Mouse (Mus musculus): ENCODE data around the gene Man1c1. TPM values are rescaled to one million over a fixed set of nuclear protein-coding genes. Genes with fewer than 3 reads are reported as not detected.

The Man1c1 gene
- polyA plus RNA-seq, 1 experiment from 2014 or later = 4.5 TPM

DNA sequence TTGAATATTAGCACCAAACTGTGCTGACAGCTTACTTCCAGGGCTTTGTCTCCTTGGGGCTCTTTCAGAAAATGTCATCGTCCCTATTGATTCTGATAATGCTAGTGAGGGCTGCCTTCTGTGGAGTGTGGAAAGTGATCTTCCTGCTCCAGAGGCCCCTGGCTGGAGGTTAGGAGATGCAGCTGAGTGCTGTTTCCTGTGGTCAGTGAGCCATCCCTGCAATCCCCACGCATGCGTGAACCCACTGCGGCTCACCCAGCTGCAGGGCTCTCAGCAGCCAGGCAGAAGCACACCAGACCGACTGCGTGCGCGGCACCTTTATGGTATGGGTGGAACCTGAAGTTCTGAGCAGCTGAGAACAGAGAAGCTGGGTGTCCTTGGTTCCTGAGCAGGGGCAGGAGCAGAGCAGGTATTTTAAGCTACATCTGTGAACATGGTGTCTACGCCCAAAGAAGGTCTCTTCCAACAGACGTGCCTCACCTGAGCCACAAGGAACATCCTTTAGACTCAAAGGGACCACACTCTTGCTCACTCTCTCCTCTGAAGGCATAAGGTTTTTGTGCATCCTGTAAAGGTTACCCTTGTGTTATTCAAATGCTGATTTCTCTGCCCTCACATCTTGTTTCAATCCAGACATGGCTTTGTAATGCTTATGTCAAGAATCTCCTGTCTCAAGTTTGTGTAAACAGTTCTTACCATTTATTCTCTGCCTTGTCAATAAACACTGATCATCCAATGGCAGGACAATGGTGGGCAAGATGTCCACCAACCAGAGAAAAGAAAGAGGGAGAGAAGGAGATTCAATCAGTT is 75.3 kb downstream of the Man1c1 start:
- Histone ChIP-seq H3K9me3 (no peaks in the 10 kb centered on the region), H3K4me1 (peaks cover 20% of the 10 kb centered on the region), H3K4me3 (no peak overlapping the region), H3K27ac (no peak overlapping the region), H3K9ac (no peak overlapping the region), H3K4me2 (replicated peaks) (no peak overlapping the region), H3K36me3 (no peaks in the 10 kb centered on the region), H3K27me3 (no peaks in the 10 kb centered on the region)
- ATAC-seq (ENCODE audit: insufficient number of reproducible peaks, insufficient read depth, low FRiP score, low TSS enrichment) = no peak
- 81% methylated on average over 10 of the region's 10 CpGs for WGBS

DNA sequence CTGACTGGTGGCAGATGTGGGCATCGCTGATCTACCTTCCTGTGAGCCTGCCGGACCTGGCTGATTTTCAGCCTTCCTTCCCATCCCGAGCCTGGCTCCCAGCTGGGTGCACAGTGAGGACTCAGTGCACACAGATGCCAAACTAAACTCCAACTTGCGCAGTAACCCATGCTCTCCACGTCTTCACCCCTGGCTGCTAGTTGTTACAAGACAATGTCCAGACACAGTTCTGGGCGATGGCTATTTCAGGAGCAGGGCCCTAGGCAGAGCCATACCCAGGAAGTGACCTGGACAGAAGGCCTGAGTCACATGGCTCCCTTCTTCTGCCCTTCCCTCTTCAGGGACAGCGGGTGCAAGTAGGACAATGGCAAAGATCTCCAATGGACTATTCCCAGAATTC is 76.0 kb downstream of the Man1c1 start:
- no peak overlapping the region for H3K4me3 ChIP-seq
- H3K27me3 ChIP-seq = no peaks in the 10 kb centered on the region
- no peaks in the 10 kb centered on the region for H3K9me3 ChIP-seq
- no peak for ATAC-seq (ENCODE audit: insufficient number of reproducible peaks, insufficient read depth, low FRiP score, low TSS enrichment)
- peaks cover 20% of the 10 kb centered on the region for H3K4me1 ChIP-seq
- H3K4me2 ChIP-seq (replicated peaks) = no peak overlapping the region
- 74% methylated on average over 7 of the region's 7 CpGs for WGBS
- H3K27ac ChIP-seq = no peak overlapping the region
- no peak overlapping the region for H3K9ac ChIP-seq
- H3K36me3 ChIP-seq = no peaks in the 10 kb centered on the region

DNA sequence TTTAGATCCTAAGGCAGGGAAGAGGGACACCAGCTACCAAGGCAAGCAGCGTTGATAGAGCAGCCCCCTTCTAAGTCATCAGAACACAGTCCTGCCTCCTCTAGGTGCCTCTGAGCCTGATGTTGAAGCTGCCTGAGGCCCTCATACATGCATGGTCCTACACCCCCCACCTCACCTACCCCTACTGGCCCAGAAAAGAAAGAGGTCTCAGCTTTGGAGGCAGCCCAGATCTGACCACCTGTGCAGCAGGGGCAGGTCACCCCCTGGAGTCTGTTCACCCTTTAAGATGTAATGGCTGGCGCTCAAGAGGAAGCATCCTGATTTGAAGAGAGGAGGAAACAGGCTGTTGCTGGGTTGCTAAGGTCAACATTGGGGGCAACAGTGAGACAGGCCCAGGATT is 77.2 kb downstream of the Man1c1 start:
- 82% methylated on average over 2 of the region's 2 CpGs for whole genome bisulfite sequencing
- H3K4me2 ChIP-seq (replicated peaks) = no peak overlapping the region

DNA sequence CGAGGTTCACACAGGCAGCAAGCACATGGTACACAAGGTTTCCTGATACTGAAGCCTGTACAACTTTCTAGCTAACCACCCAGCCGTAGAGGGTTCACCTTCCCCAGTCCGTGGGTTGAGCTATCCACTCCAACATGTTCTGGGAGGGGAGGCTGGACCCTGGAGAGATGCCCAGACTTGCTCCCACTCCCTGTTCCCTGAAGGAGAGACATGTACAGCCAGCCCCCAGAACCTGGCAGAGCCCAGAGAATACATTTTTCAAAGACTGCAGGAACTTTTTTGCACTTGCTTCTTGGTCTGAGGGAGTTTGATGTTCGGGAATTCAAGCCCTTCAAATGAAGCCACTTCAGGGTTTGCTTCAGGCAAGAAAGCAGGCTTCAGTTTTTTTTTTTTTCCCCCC is 77.7 kb downstream of the Man1c1 start:
- Histone ChIP-seq H3K27me3 (no peaks in the 10 kb centered on the region), H3K4me1 (peaks cover 12% of the 10 kb centered on the region), H3K36me3 (no peaks in the 10 kb centered on the region), H3K9me3 (no peaks in the 10 kb centered on the region), H3K27ac (no peak overlapping the region), H3K4me3 (no peak overlapping the region), H3K4me2 (replicated peaks) (no peak overlapping the region), H3K9ac (no peak overlapping the region)
- WGBS = 78% methylated on average over 4 of the region's 4 CpGs
- no peak for ATAC-seq (ENCODE audit: insufficient number of reproducible peaks, insufficient read depth, low FRiP score, low TSS enrichment)

More for the DNA sequence above, 77.2 kb downstream of the Man1c1 start:
- no peak for ATAC-seq (ENCODE audit: insufficient number of reproducible peaks, insufficient read depth, low FRiP score, low TSS enrichment)
- Histone ChIP-seq H3K9ac (no peak overlapping the region), H3K27me3 (no peaks in the 10 kb centered on the region), H3K27ac (no peak overlapping the region), H3K4me3 (no peak overlapping the region), H3K36me3 (no peaks in the 10 kb centered on the region), H3K9me3 (no peaks in the 10 kb centered on the region), H3K4me1 (peaks cover 17% of the 10 kb centered on the region)

DNA sequence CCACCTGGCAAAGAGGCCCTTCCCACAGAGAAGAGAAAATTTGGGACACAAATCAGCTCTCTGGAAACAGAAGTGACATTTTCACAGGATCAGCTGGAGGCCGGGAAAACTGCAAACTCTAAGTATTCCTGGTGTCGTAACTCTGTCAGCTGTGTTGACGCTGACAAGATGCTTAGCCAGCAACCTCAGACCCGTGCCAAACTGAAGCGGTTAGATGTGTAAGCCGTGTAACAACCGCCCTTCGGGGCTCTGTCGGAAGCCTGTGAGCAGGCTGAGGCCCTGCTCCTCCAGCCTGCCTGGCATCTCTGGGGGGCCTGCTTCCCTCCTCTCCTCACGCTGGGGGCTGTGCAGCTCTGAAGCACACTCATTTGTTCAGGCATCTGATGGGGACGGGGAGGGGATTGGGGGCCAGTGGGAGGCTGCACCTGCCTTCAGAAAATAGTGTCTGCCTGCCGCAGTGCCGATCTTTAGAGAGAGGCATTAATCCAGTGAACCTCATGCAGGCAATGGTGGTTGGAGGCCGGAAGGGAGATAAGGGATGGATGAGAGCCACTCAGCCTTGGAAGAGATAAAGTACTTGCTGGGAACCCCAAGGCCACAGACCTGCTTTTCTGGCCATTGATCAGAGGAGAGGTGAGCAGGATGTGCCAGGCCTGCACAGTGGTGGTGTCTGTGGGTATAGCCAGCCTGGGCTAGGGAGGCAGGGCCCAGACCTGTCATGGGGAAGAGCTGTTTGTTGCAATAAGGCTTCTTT is 79.8 kb downstream of the Man1c1 start:
- Histone ChIP-seq H3K4me3 (no peak overlapping the region), H3K36me3 (no peaks in the 10 kb centered on the region), H3K9me3 (no peaks in the 10 kb centered on the region), H3K9ac (no peak overlapping the region), H3K4me2 (replicated peaks) (no peak overlapping the region), H3K27me3 (no peaks in the 10 kb centered on the region), H3K27ac (no peak overlapping the region), H3K4me1 (peaks cover 11% of the 10 kb centered on the region)
- 64% methylated on average over 14 of the region's 14 CpGs for WGBS
- no peak for ATAC-seq (ENCODE audit: insufficient number of reproducible peaks, insufficient read depth, low FRiP score, low TSS enrichment)

DNA sequence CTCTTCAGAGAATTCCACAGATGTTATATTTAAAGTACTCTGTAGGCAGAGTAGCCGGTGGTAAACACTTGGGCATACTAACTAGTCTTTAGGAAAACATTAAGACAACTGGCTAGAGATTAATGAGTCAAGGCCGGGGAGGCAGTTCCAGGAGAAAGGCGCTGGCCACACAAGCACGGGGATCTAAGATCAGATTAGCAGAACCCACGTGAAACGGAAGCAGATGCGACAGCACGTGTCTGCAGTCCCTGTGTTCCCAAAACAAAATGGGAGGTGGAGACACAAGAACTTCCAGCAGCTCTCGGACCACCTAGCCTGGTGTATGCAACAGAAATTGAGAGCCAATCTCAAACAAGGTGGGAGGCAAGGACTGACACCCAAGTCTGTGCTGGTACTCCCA is 82.4 kb downstream of the Man1c1 start:
- H3K9ac ChIP-seq = no peak overlapping the region
- H3K36me3 ChIP-seq = no peaks in the 10 kb centered on the region
- H3K4me2 ChIP-seq (replicated peaks) = no peak overlapping the region
- H3K9me3 ChIP-seq = 0 out of 2 replicates have a peak, but pooled peaks cover 4% of the 10 kb centered on the region
- WGBS = 79% methylated on average over 9 of the region's 9 CpGs
- no peak for ATAC-seq (ENCODE audit: insufficient number of reproducible peaks, insufficient read depth, low FRiP score, low TSS enrichment)
- H3K27ac ChIP-seq = no peak overlapping the region
- no peak overlapping the region for H3K4me3 ChIP-seq
- no peaks in the 10 kb centered on the region for H3K27me3 ChIP-seq
- peaks cover 7% of the 10 kb centered on the region for H3K4me1 ChIP-seq

DNA sequence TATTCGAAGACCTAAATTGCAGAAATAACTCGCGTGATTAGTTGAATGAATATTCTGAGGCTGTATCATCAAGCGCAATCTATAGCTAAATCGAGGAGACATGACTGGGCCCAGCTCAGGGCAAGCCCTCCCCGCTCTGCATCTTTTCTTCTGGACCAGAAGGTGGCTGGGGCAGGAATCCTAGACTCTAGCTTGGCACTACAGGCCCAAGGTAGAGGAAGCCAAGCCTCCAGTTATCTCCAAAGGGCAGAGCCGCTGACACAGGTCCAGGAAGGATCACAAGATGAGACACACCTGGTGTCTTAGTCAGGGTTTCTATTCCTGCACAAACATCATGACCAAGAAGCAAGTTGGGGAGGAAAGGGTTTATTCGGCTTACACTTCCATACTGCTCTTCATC is 83.8 kb downstream of the Man1c1 start:
- Histone ChIP-seq H3K9ac (no peak overlapping the region), H3K36me3 (no peaks in the 10 kb centered on the region), H3K4me3 (no peak overlapping the region), H3K27ac (no peak overlapping the region), H3K4me2 (replicated peaks) (no peak overlapping the region), H3K9me3 (0 out of 2 replicates have a peak, but pooled peaks cover 4% of the 10 kb centered on the region), H3K4me1 (peaks cover 7% of the 10 kb centered on the region), H3K27me3 (no peaks in the 10 kb centered on the region)
- 91% methylated on average over 8 of the region's 8 CpGs for WGBS
- ATAC-seq (ENCODE audit: insufficient number of reproducible peaks, insufficient read depth, low FRiP score, low TSS enrichment) = no peak

DNA sequence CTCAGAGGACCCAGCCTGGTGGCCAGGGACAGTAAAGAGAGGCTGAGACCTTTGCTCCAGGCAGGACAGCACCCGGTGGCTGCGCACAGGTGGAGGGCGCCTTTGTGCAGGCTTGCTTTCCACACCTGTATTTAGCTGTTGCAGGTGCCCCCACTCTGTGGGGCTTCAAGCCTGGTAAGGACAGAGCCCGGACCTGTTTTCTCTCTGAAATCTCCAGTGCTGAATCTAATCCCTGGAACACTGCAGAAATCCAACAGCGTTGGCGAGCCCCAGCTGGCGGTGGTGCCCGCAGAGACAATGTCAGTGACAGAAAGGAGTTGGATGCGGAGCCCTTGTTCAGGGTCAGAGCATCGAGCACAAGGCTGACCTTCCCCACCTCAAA is 84.6 kb downstream of the Man1c1 start:
- Histone ChIP-seq H3K4me3 (no peak overlapping the region), H3K9me3 (0 out of 2 replicates have a peak, but pooled peaks cover 4% of the 10 kb centered on the region), H3K9ac (no peak overlapping the region), H3K27ac (no peak overlapping the region), H3K27me3 (no peaks in the 10 kb centered on the region), H3K4me2 (replicated peaks) (no peak overlapping the region), H3K36me3 (no peaks in the 10 kb centered on the region), H3K4me1 (peaks cover 5% of the 10 kb centered on the region)
- ATAC-seq (ENCODE audit: insufficient number of reproducible peaks, insufficient read depth, low FRiP score, low TSS enrichment) = no peak
- WGBS = 83% methylated on average over 10 of the region's 10 CpGs

DNA sequence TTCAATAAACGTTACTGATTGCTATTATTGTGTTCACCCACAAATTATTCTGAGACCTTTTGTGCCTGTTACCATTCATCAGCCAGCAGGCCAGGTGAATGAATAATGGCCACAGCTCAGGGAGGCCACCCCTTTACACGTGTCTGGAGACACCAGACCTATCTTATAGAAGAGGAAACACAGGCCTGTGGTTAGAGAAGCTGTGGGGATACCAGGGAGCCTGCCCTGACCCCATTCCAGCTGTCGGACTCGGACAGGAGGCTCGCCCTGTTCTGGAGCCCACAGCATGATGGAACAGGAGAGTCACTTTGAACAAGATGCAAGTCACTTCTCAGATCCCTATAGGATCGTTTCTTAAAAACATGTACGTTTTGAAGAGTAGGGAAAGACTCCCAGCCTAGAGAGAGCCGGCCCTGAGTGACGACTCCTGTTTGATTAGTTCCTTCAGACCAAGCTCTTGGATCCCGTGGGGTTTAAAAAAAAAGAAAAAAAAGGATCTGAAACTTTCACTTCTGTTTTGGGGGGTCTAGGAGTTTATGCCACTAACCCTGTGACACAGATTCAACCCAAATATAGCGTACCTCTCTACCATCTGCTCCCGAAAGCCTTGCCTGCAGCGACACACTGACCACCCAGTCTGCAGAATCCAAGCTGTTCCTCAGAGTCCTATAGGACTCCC is 85.1 kb downstream of the Man1c1 start:
- ATAC-seq (ENCODE audit: insufficient number of reproducible peaks, insufficient read depth, low FRiP score, low TSS enrichment) = no peak
- Histone ChIP-seq H3K36me3 (no peaks in the 10 kb centered on the region), H3K4me1 (no peaks in the 10 kb centered on the region), H3K27me3 (no peaks in the 10 kb centered on the region), H3K4me2 (replicated peaks) (no peak overlapping the region), H3K27ac (no peak overlapping the region), H3K9ac (no peak overlapping the region), H3K9me3 (0 out of 2 replicates have a peak, but pooled peaks cover 4% of the 10 kb centered on the region), H3K4me3 (no peak overlapping the region)
- WGBS = 81% methylated on average over 13 of the region's 13 CpGs

DNA sequence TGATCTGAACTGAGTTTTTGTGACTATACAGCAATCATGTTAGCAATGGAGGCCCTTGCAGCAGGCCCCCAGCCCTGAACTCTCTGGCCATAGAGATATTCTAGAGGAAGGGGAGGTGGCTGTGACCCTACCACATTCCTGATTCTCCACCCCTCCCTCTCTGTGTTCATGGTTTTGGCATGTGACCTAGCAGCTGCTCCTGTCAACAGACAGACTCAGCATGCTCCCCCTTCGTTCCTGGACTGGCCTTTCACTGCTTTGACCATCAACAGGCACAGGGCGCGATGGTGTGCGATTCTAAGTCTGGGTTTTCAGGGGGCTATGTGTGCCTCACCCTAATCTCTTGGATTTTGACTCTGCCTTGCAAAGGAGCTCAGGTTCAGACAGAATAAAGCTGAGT is 86.3 kb downstream of the Man1c1 start:
- Histone ChIP-seq H3K4me1 (no peaks in the 10 kb centered on the region), H3K36me3 (no peaks in the 10 kb centered on the region), H3K27ac (no peak overlapping the region), H3K9me3 (0 out of 2 replicates have a peak, but pooled peaks cover 4% of the 10 kb centered on the region), H3K4me3 (no peak overlapping the region), H3K27me3 (no peaks in the 10 kb centered on the region), H3K4me2 (replicated peaks) (no peak overlapping the region), H3K9ac (no peak overlapping the region)
- ATAC-seq (ENCODE audit: insufficient number of reproducible peaks, insufficient read depth, low FRiP score, low TSS enrichment) = no peak
- 85% methylated on average over 4 of the region's 4 CpGs for WGBS

DNA sequence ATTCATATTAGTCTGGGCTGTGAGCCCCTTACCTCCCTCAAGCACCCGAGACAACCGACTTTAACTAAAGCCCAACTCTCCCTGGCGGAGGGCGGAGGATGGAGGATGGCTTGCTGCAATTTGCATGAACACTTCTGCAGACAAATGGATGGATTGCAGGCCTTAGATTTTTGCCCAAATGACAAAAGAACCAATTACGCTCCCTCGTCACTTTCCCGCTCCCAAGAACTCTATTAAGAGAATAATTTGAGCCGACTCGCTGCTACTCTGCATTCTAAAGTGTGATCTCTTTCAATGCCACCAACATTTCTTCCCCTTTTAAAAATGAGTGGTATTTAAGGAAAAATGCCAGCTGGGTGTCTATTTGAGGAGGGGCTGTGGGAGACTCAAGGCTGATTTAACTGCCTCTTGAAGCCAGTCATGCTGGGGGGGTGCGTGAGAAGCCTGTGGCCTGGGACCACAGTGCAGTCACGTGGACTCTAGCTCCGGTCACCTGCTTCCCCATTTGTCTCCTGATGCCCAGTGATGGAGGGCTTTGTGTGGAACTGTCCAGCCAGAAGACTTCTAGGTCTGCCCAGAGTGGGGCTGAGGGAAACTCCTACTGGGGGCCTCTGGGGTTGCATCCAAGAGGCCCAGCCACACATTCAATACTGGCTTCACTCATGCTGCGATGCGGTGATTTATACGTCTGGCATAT is 88.0 kb downstream of the Man1c1 start:
- Histone ChIP-seq H3K9me3 (0 out of 2 replicates have a peak, but pooled peaks cover 4% of the 10 kb centered on the region), H3K36me3 (no peaks in the 10 kb centered on the region), H3K4me2 (replicated peaks) (no peak overlapping the region), H3K9ac (no peak overlapping the region), H3K27me3 (no peaks in the 10 kb centered on the region), H3K27ac (no peak overlapping the region), H3K4me3 (no peak overlapping the region), H3K4me1 (peaks cover 13% of the 10 kb centered on the region; the same call in 1 of the 2 replicates)
- 83% methylated on average over 15 of the region's 15 CpGs for WGBS
- no peak for ATAC-seq (ENCODE audit: insufficient number of reproducible peaks, insufficient read depth, low FRiP score, low TSS enrichment)

Data from embryonic facial prominence, embryonic 12.5 days (tissue).